Mouse (Mus musculus): ENCODE measurements around the gene Cebpe.

The Cebpe gene

DNA sequence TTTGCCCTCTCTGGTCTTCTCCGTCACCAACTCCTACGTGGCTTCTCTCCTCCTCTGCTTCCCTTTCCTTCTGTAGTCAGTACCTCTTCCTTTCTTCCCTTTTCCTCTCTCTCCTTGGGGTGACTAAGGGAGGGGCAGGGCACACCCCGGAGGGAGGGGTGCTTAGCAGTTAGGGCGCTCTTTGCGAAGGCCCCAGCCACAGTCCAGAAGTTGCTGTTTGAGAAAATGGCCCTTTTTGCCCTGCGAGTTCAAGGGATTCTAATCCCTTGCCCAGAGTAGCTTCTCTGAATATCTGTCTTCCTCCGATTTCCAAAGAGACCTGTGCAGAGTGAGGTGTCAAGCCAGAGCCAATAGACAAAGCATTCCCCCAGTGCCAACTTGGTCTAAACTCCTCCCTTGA lies at the start of gene Cebpe:
Gene Cebpe (minus strand): TSS at position 101 of the 400 bp plus-strand sequence.
- no peak for DNase-seq (ENCODE audit: low spot score)

DNA sequence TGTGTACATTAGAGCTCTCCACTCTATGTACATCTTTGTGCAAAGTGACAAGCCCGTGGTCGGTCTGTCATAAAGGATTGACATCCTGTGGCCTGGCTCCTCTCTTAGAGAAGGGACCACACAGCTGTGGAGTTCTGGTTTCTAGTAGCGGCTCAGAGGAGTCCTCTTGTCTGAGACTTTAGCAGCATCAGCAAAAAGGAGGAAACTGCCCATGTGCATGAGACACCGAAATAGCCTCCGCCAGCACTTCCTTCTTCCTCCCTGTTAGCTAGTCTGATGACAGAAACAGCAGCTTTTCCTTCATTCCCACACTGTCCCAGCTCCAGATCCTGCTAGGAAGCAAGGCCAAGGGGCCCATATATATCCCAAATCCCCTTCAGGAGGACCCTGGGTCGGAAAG lies 44.4 kb upstream of the Cebpe start:
- DNase-seq (ENCODE audit: low spot score), result no peak

- no peak for DNase-seq (ENCODE audit: low spot score)
Measured at GRCm38 (mm10) chr14:54754602-54755018, 42.6 kb upstream of the Cebpe start.

DNA sequence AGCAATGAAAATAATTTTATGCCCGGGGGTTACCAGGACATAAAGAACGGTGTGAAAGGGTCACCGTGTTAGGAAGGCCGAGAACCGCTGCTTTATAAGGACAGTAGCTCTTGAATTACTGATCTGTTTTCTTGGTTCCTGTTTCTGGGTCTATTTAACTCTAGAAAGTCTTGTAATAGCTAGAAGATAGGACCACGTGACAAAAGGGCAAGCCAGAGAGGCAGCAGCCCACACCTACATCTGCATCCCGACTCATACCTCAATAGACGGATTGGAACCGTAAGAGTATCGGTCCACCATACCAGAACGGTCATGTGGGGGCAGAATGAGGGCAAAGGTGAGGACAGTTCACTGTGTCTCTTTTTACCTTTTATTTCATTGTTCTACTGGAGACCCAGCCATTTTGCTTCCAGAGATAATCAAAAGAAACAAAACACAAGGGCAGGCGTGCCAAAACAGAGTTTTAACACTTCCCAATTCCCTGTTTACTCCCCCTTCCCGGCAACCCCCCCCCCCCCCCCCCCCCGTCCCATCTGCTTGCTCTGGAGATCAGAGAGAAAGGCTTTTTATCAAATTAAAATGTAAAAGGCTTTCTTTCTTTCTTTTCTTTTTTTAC lies 42.1 kb upstream of the Cebpe start:
- DNase-seq (ENCODE audit: low spot score), result no peak

GRCm38 (mm10) chr14:54752938-54753337 lies 41.0 kb upstream of the Cebpe start:
- no peak for DNase-seq (ENCODE audit: low spot score)

- DNase-seq (ENCODE audit: low spot score), result no peak
Measured at GRCm38 (mm10) chr14:54751768-54752167, 39.8 kb upstream of the Cebpe start.

- DNase-seq (ENCODE audit: low spot score), result no peak
Measured at GRCm38 (mm10) chr14:54749238-54749637, 37.3 kb upstream of the Cebpe start.

DNA sequence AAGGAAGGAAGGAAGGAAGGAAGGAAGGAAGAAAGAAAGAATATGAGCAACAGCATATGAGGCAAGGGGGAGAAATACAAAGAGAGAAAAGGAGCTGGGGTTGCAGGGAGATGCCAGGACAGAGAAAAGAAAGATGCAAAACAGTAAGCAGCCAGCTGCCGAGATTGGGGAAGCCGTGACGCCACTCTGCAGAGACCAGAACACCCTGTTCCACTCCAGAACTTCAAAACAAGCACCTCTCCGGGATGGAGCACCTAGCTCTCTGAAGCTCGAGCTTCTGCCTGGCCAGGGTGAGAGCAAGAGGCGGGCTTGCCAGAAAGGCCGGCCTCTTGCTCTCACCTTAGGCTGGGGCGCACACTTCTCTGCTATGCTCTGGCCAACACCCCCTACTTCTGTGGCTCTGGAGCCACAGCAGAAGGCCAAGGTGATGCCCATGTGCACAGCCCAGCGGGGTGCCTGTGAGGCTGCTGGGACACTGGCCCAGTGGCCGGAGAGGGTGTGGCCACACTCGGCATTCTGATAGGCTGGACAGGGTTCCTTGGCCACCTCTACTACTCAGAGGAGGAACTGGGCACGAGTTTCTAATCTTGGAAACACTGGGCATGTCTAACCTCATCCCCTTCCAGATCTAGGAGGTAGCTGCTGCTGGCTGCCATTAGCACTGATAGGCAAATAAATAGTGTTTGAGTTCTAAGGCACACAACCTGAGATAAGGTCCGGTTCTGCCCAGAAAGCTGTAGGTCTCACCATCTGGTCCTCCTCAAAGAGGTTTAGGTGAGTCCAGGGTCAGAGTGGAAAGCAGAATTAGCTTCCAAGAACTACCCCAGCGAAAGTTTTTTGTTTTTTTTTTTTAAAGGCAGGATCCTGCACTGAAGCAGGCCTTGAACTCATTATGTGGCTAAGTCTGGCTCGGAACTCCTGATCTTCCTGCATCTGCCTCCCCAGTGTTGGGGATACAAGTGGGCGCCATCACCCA lies 36.3 kb upstream of the Cebpe start:
- DNase-seq (ENCODE audit: low spot score), result no peak

DNA sequence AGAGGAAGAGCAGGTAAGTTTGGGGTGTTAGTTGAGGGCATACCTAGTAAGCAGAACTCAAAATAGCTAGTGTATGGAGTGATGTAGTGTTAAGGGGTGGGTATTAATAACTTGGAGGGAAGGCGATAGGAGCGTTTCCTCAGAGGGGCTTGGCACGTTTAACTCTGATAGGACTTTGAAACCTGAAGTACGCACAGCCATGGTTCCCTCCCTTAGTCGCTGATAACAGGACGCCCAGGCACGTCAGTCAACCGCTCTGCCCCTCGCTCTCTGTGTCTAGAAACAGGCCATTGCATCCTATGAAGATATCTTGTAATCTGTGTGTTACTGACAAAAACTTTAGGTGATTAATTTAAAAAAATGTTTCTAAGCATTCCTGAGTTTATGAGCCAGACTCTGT lies 34.1 kb upstream of the Cebpe start:
- no peak for DNase-seq (ENCODE audit: low spot score)

DNA sequence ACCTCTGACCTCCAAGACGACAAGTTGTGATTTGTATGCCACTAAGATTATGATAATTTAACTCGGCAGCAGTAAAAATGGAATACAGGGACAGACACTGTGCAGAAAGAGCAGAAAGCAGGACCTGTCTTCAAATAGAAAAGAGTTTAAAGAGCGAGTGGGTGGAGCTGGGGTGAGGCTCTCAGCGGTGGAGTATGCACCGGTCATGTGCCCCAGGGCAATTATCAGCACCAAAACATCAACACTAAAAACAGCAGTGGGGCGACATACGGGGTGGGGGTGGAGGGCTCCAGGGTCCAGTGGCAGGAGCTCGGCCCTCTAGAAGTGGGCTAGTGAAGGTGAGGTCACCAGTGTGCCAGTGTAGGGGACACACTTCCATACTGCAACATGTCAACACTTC lies 32.5 kb upstream of the Cebpe start:
- no peak for DNase-seq (ENCODE audit: low spot score)

GRCm38 (mm10) chr14:54742375-54742774 lies 30.4 kb upstream of the Cebpe start:
- no peak for DNase-seq (ENCODE audit: low spot score)

DNA sequence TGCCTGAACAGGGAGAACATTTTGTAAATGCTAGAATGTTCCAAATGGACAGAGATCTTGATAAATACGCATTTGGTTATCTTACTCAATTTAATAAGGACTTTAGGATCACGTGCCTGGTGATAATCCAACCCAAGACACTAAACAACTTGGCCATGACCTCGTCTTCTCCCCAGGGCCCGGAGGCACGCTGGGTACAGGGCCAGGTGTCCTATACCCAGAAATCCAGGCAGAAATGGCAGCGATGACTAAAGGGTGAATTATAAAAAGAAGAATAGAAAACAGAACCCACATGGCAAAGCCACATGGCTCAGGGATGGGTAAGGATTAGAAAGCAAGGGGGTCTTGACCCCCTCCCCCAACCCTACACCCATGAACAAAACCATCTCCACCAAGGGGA lies 29.7 kb upstream of the Cebpe start:
- no peak for DNase-seq (ENCODE audit: low spot score)

DNA sequence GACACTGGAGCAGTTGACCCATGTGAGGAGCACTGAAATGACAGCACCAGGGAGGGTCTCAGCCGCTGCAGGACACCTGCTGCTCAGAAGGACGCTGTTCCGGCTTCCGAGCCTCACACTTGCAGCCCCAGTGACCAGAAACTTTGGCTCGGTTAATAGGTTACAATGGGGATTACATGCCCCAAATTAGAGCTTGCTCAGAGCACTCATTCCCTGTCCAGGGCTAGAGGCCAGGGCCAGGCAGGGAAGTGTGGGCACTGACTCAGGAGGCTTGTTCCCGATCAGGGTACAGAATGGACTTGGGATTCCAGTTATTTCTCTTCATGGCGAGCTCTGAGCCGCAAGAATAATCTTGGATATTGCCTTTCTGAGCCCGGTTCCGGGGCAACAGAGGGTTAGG lies 25.7 kb upstream of the Cebpe start:
- no peak for DNase-seq (ENCODE audit: low spot score)

- peak; percentile 40 for DNase-seq (ENCODE audit: low spot score)
Measured at GRCm38 (mm10) chr14:54736555-54737552, 24.9 kb upstream of the Cebpe start.

DNA sequence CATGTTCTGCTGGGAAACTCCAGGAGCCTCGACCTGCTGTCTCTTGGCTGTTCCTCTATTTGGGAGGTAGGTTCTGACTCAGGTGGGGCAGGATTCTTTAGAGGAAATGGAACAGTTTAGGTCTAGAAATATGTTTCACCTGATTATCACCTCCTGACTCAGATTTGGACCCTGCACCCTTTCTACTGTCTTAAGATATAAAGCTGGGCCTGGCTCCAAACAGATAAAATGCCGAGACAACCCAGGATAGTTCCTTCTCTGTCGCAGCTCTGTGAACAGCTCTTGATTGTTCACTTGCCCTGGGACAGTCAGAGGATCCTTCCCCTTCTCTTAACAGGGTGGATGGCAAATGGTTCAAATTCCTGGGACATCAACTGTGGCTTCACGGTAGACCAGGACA lies 23.2 kb upstream of the Cebpe start:
- no peak for DNase-seq (ENCODE audit: low spot score)

- no peak for DNase-seq (ENCODE audit: low spot score)
Measured at GRCm38 (mm10) chr14:54734004-54734403, 22.0 kb upstream of the Cebpe start.

- DNase-seq (ENCODE audit: low spot score), result no peak
Measured at GRCm38 (mm10) chr14:54732206-54732605, 20.2 kb upstream of the Cebpe start.

DNA sequence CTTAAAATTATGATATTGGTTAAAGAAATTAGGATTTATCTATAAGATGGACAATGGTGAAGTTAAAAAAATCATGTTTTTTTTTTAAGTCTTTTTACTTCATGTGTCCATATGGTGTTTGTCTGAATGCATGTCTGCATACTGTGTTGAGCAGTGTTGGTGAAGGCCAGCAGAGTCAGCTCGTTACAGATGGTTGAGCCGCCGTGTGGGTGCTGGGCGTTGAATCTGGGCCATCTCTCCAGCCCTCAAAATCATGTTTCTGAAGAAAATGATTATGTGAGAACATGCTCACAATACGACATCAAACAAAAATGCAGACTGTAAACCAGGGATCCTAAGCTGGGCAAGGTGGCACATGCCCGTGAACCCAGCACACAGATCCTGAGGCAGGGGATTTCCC lies 18.3 kb upstream of the Cebpe start:
- DNase-seq (ENCODE audit: low spot score), result no peak

GRCm38 (mm10) chr14:54728823-54729653 lies 17.1 kb upstream of the Cebpe start:
- DNase-seq (ENCODE audit: low spot score), result no peak

DNA sequence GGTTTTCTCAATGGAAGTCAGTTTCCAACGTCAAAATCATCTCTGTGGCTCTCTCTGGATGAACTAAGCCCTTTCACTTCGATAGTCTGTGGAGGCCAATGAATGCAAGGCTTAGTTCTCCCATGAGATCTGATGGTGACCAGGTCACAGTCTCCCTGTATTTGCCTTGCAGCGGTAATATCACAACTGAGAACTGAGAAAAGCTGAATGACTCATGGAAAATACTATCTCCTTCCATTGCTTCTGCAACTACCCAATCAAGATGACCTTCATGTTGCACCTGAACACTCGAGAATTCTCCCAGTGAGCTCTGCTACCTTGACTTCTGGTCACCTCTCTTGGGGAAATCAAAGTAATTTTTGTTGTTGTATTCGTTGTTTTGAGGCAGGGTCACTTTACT lies 15.6 kb upstream of the Cebpe start:
- DNase-seq (ENCODE audit: low spot score), result no peak

DNA sequence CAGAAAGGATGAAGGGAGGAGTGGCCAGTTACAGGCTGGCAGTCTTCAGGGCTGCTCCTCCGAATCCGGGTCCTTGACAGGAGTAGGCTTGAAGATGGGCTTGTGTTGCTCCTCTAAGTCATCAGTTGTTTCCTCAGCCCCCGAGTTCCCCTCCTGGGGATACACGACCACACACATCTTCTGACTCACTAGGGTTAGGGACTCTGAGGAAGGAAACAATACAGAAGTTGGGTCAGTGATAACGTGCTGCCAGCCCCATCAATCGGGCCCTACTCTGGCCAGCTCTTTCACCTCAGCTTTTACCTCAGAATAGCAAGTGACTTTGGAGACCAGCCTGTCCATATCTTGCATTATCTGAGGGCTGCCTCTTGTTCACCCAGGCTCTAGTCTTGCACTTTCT lies 12.1 kb upstream of the Cebpe start:
- no peak for DNase-seq (ENCODE audit: low spot score)
